ENCODE assay signal across 20 mouse cellular contexts in genomic region chr3:28681866-28682265, GRCm38 (mm10). TPM values are rescaled to one million over a fixed set of nuclear protein-coding genes. Genes with fewer than 3 reads are reported as not detected.
DNase-seq lines count a peak whose midpoint lies in the region; ATAC-seq and TF ChIP-seq lines count a peak whose summit lies in the region.
"Had no signal": no experiment of that assay in that cellular context is flagged by ENCODE, and none has a peak within 500 bp of the region (broad histone marks: within the 10 kb centered on the region; RNA-seq: fewer than 3 reads in every experiment).

No protein-coding gene starts in this region.

- WGBS in liver, adult 2 months, result 18% methylated on average over 6 of the region's 6 CpGs
- 34% methylated on average over 6 of the region's 6 CpGs for WGBS in kidney, embryonic 16.5 days
- 38% methylated on average over 6 of the region's 6 CpGs for WGBS in liver, embryonic 14.5 days (ENCODE audit: insufficient replicate concordance)
- 36% methylated on average over 6 of the region's 6 CpGs for WGBS in neural tube, embryonic 15.5 days

- no peak for TF ChIP-seq CTCF in liver, adult 2 months (IDR thresholded peaks at IDR 0.05; ENCODE audit: low read depth, low read length)
- no peak for TF ChIP-seq CTCF in liver, embryonic 14.5 days (IDR thresholded peaks at IDR 0.05; ENCODE audit: low read depth)

- H3K27me3 ChIP-seq in liver, adult 2 months (ENCODE audit: control insufficient read depth, insufficient read depth, low read length), result no peaks in the 10 kb centered on the region
- H3K27me3 ChIP-seq in kidney, embryonic 16.5 days (ENCODE audit: insufficient read depth, low read length), result no peaks in the 10 kb centered on the region
- no peaks in the 10 kb centered on the region for H3K27me3 ChIP-seq in liver, embryonic 14.5 days (ENCODE audit: control insufficient read depth, insufficient read depth, low read length)
- no peaks in the 10 kb centered on the region for H3K27me3 ChIP-seq in neural tube, embryonic 15.5 days (replicated peaks)
- H3K27me3 ChIP-seq: forebrain, embryonic 13.5 days; lung, embryonic 15.5 days had no signal

- no peaks in the 10 kb centered on the region for H3K36me3 ChIP-seq in liver, adult 2 months (ENCODE audit: control insufficient read depth, insufficient read depth, low read length)
- H3K36me3 ChIP-seq in kidney, embryonic 16.5 days (ENCODE audit: insufficient read depth, low read length), result no peaks in the 10 kb centered on the region
- no peaks in the 10 kb centered on the region for H3K36me3 ChIP-seq in liver, embryonic 14.5 days (replicated peaks; ENCODE audit: control insufficient read depth, insufficient read depth, low read depth)
- no peaks in the 10 kb centered on the region for H3K36me3 ChIP-seq in neural tube, embryonic 15.5 days
- H3K36me3 ChIP-seq: embryonic facial prominence, embryonic 10.5 days; lung, embryonic 15.5 days had no signal

- peaks cover 10% of the 10 kb centered on the region for H3K4me1 ChIP-seq in liver, adult 2 months (ENCODE audit: control insufficient read depth, insufficient read depth, low read length)
- no peaks in the 10 kb centered on the region for H3K4me1 ChIP-seq in kidney, embryonic 16.5 days (ENCODE audit: insufficient read depth, low read length)
- peaks cover 0 to 9% of the 10 kb centered on the region in 2 experiments; a peak in 1 of 4 replicates for H3K4me1 ChIP-seq in liver, embryonic 14.5 days (replicated peaks; ENCODE audit: control insufficient read depth in 2 of 2, insufficient read depth in 2 of 2, low read length in 1 of 2)
- no peaks in the 10 kb centered on the region for H3K4me1 ChIP-seq in neural tube, embryonic 15.5 days
- H3K4me1 ChIP-seq: forebrain, embryonic 13.5 days; lung, embryonic 15.5 days had no signal

- H3K27ac ChIP-seq in liver, adult 2 months (replicated peaks; ENCODE audit: insufficient read depth, low read depth, low read length), result peak overlapping the region; percentile 53
- no peak overlapping the region for H3K27ac ChIP-seq in kidney, embryonic 16.5 days (ENCODE audit: low read length)
- no peak overlapping the region for H3K27ac ChIP-seq in liver, embryonic 14.5 days
- H3K27ac ChIP-seq in neural tube, embryonic 15.5 days (replicated peaks), result no peak overlapping the region
- H3K27ac ChIP-seq: embryonic facial prominence, embryonic 10.5 days; forebrain, embryonic 13.5 days; lung, embryonic 15.5 days had no signal

- H3K79me2 ChIP-seq in liver, adult 2 months (ENCODE audit: control insufficient read depth, insufficient read depth, low read length), result no peaks in the 10 kb centered on the region

- no peak for TF ChIP-seq EP300 in liver, embryonic 14.5 days (IDR thresholded peaks at IDR 0.05; ENCODE audit: low read depth)

- no peak overlapping the region for H3K4me3 ChIP-seq in liver, adult 2 months (ENCODE audit: insufficient read depth, low read depth, low read length)
- H3K4me3 ChIP-seq in kidney, embryonic 16.5 days (ENCODE audit: low read length), result no peak overlapping the region
- H3K4me3 ChIP-seq in liver, embryonic 14.5 days (ENCODE audit: insufficient read depth in 1 of 2, low read depth in 2 of 2, low read length in 2 of 2), result no peak overlapping the region
- no peak overlapping the region for H3K4me3 ChIP-seq in neural tube, embryonic 15.5 days (replicated peaks)
- H3K4me3 ChIP-seq: embryonic facial prominence, embryonic 10.5 days; forebrain, embryonic 13.5 days; lung, embryonic 15.5 days had no signal

- peak; percentile 51; the same call in 1 of the 2 replicates for ATAC-seq in kidney, embryonic 16.5 days (ENCODE audit: low FRiP score, low TSS enrichment)
- ATAC-seq in liver, embryonic 14.5 days (ENCODE audit: insufficient read depth), result peak; percentile 65
- no peak for ATAC-seq in neural tube, embryonic 15.5 days (ENCODE audit: low FRiP score)
- ATAC-seq: forebrain, embryonic 13.5 days; midbrain, embryonic 16.5 days had no signal

- H3K4me2 ChIP-seq in kidney, embryonic 16.5 days (replicated peaks; ENCODE audit: low read depth, low read length), result no peak overlapping the region
- H3K4me2 ChIP-seq in liver, embryonic 14.5 days (ENCODE audit: low read depth), result no peak overlapping the region
- no peak overlapping the region for H3K4me2 ChIP-seq in neural tube, embryonic 15.5 days
- H3K4me2 ChIP-seq: forebrain, embryonic 13.5 days; lung, embryonic 15.5 days had no signal

- TF ChIP-seq POLR2A in liver, adult 2 months (IDR thresholded peaks at IDR 0.05; ENCODE audit: extremely low read depth, insufficient read depth, low read length), result no peak

- DNase-seq in liver, adult 2 months (ENCODE audit: extremely low read depth, low read depth, low spot score), result peak; percentile 96
- DNase-seq in liver, result no peak
- no peak for DNase-seq in liver, embryonic 14.5 days (ENCODE audit: low read depth in 3 of 3, low spot score in 3 of 3)
- DNase-seq in yolk sac, embryonic 10.5 days (ENCODE audit: low spot score), result peak; percentile 88
- DNase-seq in ovary, postnatal 36 days (ENCODE audit: low spot score), result no peak
- DNase-seq in lung, postnatal 4 days, result no peak
- DNase-seq: cerebellum, adult 9-11 months; right cerebral cortex, postnatal 25 days; thymus, postnatal 36 days had no signal

- peaks cover 5% of the 10 kb centered on the region; the same call in 1 of the 2 replicates for H3K9me3 ChIP-seq in kidney, embryonic 16.5 days (ENCODE audit: low read length)
- no peaks in the 10 kb centered on the region for H3K9me3 ChIP-seq in liver, embryonic 14.5 days (ENCODE audit: control insufficient read depth, low read length)
- H3K9me3 ChIP-seq in neural tube, embryonic 15.5 days (replicated peaks), result no peaks in the 10 kb centered on the region
- H3K9me3 ChIP-seq: embryonic facial prominence, embryonic 10.5 days; forebrain, embryonic 13.5 days; lung, embryonic 15.5 days had no signal

- H3K9ac ChIP-seq in liver, adult 2 months (ENCODE audit: low read depth, low read length), result no peak overlapping the region
- no peak overlapping the region for H3K9ac ChIP-seq in kidney, embryonic 16.5 days (replicated peaks; ENCODE audit: low read length)
- H3K9ac ChIP-seq in liver, embryonic 14.5 days (replicated peaks), result no peak overlapping the region
- no peak overlapping the region for H3K9ac ChIP-seq in neural tube, embryonic 15.5 days (replicated peaks)
- H3K9ac ChIP-seq: forebrain, embryonic 13.5 days; lung, embryonic 15.5 days had no signal

RNA-seq across cellular contexts. Expression of gene Slc2a2, which starts 15.8 kb away (rescaled TPM):
- total RNA-seq in liver, adult 2 months (2014; rRNA removed), result 229 and 337 TPM in 2 replicates
- 135 and 208 TPM in 2 replicates for polyA plus RNA-seq in liver, adult 2 months (2012; rRNA removed)
- polyA plus RNA-seq in kidney, embryonic 16.5 days (2015; fragmentation: Nextera tagmentation; extraction: Ambion mirVana), result 26.3 and 28.6 TPM in 2 replicates
- polyA plus RNA-seq in liver, embryonic 14.5 days (2012; rRNA removed), result 7.6 and 9.4 TPM in 2 replicates
- 24.4 and 26.3 TPM in 2 replicates for polyA plus RNA-seq in liver, embryonic 14.5 days (2014; fragmentation: Nextera tagmentation; extraction: Ambion mirVana)
- 0.10 and 0.11 TPM in 2 replicates for polyA plus RNA-seq in neural tube, embryonic 15.5 days (2015; fragmentation: Nextera tagmentation; extraction: Ambion mirVana)
- total RNA-seq: layer of hippocampus, adult 18-20 months; megakaryocyte, adult 5-6 weeks had no signal
- polyA plus RNA-seq: C2C12; heart, embryonic 14.5 days; limb, embryonic 11.5 days had no signal

Comparison
In these comparisons a context has a peak if more than half of its experiments do, and no peak if none do; other contexts are left out.
1. DNase-seq: peak in liver, adult 2 months (single experiment) and yolk sac, embryonic 10.5 days (single experiment); none in liver (single experiment), liver, embryonic 14.5 days (0 of 3), ovary, postnatal 36 days (single experiment) and lung, postnatal 4 days (0 of 2).